Mouse (Mus musculus): ENCODE results near the gene Bcl2l13.
"Not testable (repeated sequence)": the region's sequence is repeated elsewhere in the genome, so short reads cannot be mapped to it uniquely, and the experiment has no call there.

- TF ChIP-seq CTCF, EP300 (IDR thresholded peaks at IDR 0.05): not testable (repeated sequence)
These were observed 14.7 kb downstream of the Bcl2l13 start for GRCm38 (mm10) chr6:120850720-120851119.
